Mouse (Mus musculus) embryonic fibroblast, embryonic 13.5 days (primary cell): ENCODE data around the gene B230219D22Rik.

Experiments
- CTCF ChIP-seq: IDR thresholded peaks from 2 replicates; pipeline ENCODE4 v1.5.1; 2011; ENCODE audit warnings: mild to moderate bottlenecking, control low read depth, low read length, moderate library complexity, borderline replicate concordance; ENCODE audit not compliant: insufficient read depth
- POLR2A ChIP-seq: IDR thresholded peaks from 2 replicates; pipeline ENCODE4 v1.6.1; 2011; ENCODE audit warnings: low read depth, mild to moderate bottlenecking, control low read depth, low read length, moderate library complexity

GRCm38 (mm10) chr13:55694110-55694509, 1.2 kb downstream of the B230219D22Rik start:
- TF ChIP-seq CTCF (no peak), POLR2A (peak; percentile 22; the same call in 1 of the 2 replicates)
